Mouse (Mus musculus): ENCODE results near the gene Ccdc148. TPM values are rescaled to one million over a fixed set of nuclear protein-coding genes. Genes with fewer than 3 reads are reported as not detected.

The Ccdc148 gene
- polyA plus RNA-seq, 1 experiment from 2014 or later: 1.9 TPM

DNA sequence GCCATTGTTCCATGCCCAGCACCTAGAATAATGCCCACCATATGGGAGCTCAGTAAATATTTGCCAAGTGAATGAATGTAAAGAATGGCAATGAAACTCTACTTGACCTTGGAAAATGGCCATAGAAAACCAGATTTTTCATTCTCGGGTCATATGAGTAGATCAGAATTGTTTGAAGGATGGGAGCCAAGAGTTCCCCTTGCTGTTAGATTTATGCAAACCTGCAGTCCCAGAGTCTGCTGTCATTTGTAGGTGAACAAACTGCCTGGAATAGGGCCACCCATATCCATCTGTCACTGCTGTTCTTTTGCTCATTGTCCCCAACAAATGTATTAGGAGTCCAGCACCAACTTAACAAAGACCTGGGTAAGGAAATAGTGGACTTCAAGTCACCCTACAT, 377.0 kb downstream of the Ccdc148 start:
- H3K4me3 ChIP-seq (replicated peaks; ENCODE audit: low read depth, low read length): no peak overlapping the region
- ATAC-seq (replicated peaks; ENCODE audit: low FRiP score, low read depth) (no peak), DNase-seq (ENCODE audit: low spot score) (no peak)
- no peak overlapping the region for H3K4me2 ChIP-seq (ENCODE audit: low read length)
- TF ChIP-seq CTCF (IDR thresholded peaks at IDR 0.05; ENCODE audit: low read depth): no peak
- H3K9ac ChIP-seq (ENCODE audit: low read depth, low read length): no peak overlapping the region
- no peaks in the 10 kb centered on the region for H3K27me3 ChIP-seq (ENCODE audit: insufficient read depth, low read length)
- H3K9me3 ChIP-seq (replicated peaks; ENCODE audit: low read length): no peaks in the 10 kb centered on the region
- no peaks in the 10 kb centered on the region for H3K4me1 ChIP-seq (replicated peaks; ENCODE audit: insufficient read depth, low read length)
- WGBS: 85% methylated on average over 1 of the region's 1 CpGs
- H3K27ac ChIP-seq: no peak overlapping the region
- H3K36me3 ChIP-seq (ENCODE audit: insufficient read depth, low read length): no peaks in the 10 kb centered on the region

DNA sequence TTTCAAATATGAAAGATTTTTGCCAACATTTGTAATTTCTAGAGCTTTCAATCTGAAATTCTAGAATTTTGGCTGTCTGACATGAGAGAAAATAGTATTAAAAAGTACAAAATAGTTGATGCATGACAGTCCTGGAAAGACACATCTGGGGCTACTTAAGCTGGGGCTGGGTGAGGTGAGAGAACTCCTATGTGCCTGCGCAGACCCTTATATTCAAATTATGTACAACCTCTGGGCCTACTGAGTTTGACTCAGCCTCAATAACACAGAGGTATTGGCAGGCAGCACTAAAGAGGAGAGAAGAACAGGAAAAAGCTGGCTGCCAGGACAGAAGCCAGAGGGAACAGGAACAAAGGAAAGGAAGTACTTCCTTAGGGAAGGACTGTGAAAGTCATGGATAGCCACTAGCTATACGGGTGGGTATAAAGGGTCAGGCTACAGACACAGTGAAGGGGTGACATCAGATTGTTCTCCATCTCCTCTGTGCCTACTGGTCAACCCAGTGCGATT, 381.4 kb downstream of the Ccdc148 start:
- no peak overlapping the region for H3K9ac ChIP-seq (ENCODE audit: low read depth, low read length)
- no peaks in the 10 kb centered on the region for H3K36me3 ChIP-seq (ENCODE audit: insufficient read depth, low read length)
- no peak for TF ChIP-seq CTCF (IDR thresholded peaks at IDR 0.05; ENCODE audit: low read depth)
- no peak overlapping the region for H3K4me2 ChIP-seq (ENCODE audit: low read length)
- no peak overlapping the region for H3K4me3 ChIP-seq (replicated peaks; ENCODE audit: low read depth, low read length)
- ATAC-seq (replicated peaks; ENCODE audit: low FRiP score, low read depth): no peak
- no peak overlapping the region for H3K27ac ChIP-seq
- WGBS: 87% methylated on average over 3 of the region's 3 CpGs
- no peaks in the 10 kb centered on the region for H3K9me3 ChIP-seq (replicated peaks; ENCODE audit: low read length)
- H3K4me1 ChIP-seq (replicated peaks; ENCODE audit: insufficient read depth, low read length): no peaks in the 10 kb centered on the region
- H3K27me3 ChIP-seq (ENCODE audit: insufficient read depth, low read length): no peaks in the 10 kb centered on the region
- no peak for DNase-seq (ENCODE audit: low spot score)

DNA sequence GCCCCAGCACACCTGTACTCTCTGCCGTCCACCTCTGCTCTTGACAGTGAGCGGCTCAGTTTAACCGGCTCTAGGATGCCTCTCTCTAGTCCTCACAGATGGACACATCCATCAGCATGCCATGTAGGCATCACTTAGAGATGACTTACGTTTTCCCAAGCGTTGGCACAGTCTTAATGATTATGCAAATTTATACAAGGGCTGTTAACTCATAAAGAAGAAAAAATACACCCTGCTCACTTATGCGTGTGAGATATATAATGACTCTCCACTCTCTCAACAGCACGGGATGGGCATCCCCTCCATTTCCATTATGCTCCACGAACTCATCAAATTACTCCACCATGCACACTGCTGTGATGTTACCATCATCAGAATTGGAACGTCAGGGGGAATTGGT, 386.6 kb downstream of the Ccdc148 start:
- DNase-seq (ENCODE audit: low spot score) (no peak), ATAC-seq (replicated peaks; ENCODE audit: low FRiP score, low read depth) (no peak)
- no peak overlapping the region for H3K4me3 ChIP-seq (replicated peaks; ENCODE audit: low read depth, low read length)
- H3K27me3 ChIP-seq (ENCODE audit: insufficient read depth, low read length): no peaks in the 10 kb centered on the region
- H3K9ac ChIP-seq (ENCODE audit: low read depth, low read length): no peak overlapping the region
- H3K4me2 ChIP-seq (ENCODE audit: low read length): no peak overlapping the region
- WGBS: 83% methylated on average over 9 of the region's 9 CpGs
- H3K9me3 ChIP-seq (replicated peaks; ENCODE audit: low read length): no peaks in the 10 kb centered on the region
- H3K27ac ChIP-seq: no peak overlapping the region
- no peaks in the 10 kb centered on the region for H3K36me3 ChIP-seq (ENCODE audit: insufficient read depth, low read length)
- TF ChIP-seq CTCF (IDR thresholded peaks at IDR 0.05; ENCODE audit: low read depth): no peak
- H3K4me1 ChIP-seq (replicated peaks; ENCODE audit: insufficient read depth, low read length): no peaks in the 10 kb centered on the region

Other genes with a start within 250 kb of the Ccdc148 start
- gene Pkp4, start 167 bp upstream of the Ccdc148 start, polyA plus RNA-seq (2015; fragmentation: Nextera tagmentation; extraction: Ambion mirVana): 20.2 and 24.1 TPM in 2 replicates